Mouse (Mus musculus): ENCODE data around the gene Sgtb.

The Sgtb gene

GRCm38 (mm10) chr13:104179176-104179888, 69.8 kb downstream of the Sgtb start:
- DNase-seq (ENCODE audit: low spot score in 2 of 2) = no peak

DNA sequence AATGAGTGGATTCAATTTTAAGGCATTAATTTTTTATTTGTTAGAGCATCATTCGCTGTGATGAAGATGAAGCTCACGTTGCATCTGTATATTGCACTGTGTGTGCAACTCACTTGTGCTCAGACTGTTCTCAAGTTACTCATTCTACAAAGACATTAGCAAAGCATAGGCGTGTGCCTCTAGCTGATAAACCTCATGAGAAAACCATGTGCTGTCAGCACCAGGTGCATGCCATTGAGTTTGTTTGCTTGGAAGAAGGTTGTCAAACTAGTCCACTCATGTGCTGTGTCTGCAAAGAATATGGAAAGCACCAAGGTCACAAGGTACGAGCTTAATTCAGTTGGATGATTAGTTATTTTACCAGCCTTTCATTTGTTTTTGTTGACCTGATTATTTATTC, 77.8 kb downstream of the Sgtb start:
- no peak for DNase-seq (ENCODE audit: low spot score in 2 of 2)
